Mouse (Mus musculus) inflammation-experienced regulatory T-cells, adult 6 months (primary cell): Measurements from ENCODE around the gene Tmem38b. TPM values are rescaled to one million over a fixed set of nuclear protein-coding genes. Genes with fewer than 3 reads are reported as not detected.

Source experiments
- ATAC-seq: one replicate; pipeline ENCODE4 v1.8.0; 2017
- polyA plus RNA-seq, 3 experiments: library from polyadenylated mRNA; unstranded; fragments of 100-300 nt; shearing (Covaris generic); gene quantifications; one replicate each; pipeline ENCODE4 v1.2.1; 2017

Tmem38b gene
- polyA plus RNA-seq, 3 experiments from 2014 or later, result 18.1 to 30.6 (median 20.1) TPM

- no peak for ATAC-seq
These were observed 4.2 kb downstream of the Tmem38b start for GRCm38 (mm10) chr4:53830016-53830415.

- no peak for ATAC-seq
These were observed 4.7 kb downstream of the Tmem38b start for GRCm38 (mm10) chr4:53830579-53830978.

DNA sequence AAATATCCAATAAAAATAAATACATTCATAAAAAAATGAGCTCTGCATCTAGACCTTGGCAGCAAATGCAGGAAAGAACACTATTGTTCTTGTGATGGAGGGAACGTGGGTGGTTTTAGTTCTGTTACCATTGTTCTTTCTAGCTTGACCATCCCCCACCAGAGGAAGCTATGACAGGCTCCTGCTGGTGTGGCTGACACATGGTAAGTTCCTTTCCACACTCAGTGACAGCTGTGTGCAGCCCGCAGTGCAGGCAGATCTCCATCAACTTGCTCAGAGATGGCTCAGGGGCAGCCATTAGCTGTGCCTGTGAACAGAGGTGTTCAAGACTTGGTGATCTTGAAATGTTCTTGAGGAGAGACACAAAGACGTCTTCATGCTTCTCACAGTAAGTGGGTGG lies 6.5 kb downstream of the Tmem38b start:
- peak; percentile 80 for ATAC-seq

DNA sequence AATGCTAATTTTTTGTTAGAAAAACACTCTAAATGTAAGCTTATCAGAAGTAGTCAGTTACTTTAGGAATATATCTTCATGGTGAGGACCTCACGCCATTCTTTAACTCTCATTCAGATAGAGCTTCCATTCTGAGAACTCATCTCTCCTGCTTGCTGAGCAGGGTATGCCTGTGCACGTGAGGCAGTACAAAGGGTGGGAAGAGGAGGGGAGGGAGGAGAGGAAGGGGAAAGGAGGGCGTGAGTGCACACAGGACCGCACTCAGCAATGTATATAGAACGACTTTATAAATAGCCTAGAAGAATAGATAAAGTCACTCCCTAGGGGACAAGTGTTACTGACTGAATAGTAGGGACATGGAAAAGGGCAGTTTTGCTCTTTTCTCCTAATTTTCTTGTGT lies 11.1 kb downstream of the Tmem38b start:
- ATAC-seq, result no peak

- ATAC-seq, result no peak
These were observed 14.5 kb downstream of the Tmem38b start for GRCm38 (mm10) chr4:53840158-53840870.

GRCm38 (mm10) chr4:53843553-53843952 lies 17.7 kb downstream of the Tmem38b start:
- ATAC-seq, result no peak

DNA sequence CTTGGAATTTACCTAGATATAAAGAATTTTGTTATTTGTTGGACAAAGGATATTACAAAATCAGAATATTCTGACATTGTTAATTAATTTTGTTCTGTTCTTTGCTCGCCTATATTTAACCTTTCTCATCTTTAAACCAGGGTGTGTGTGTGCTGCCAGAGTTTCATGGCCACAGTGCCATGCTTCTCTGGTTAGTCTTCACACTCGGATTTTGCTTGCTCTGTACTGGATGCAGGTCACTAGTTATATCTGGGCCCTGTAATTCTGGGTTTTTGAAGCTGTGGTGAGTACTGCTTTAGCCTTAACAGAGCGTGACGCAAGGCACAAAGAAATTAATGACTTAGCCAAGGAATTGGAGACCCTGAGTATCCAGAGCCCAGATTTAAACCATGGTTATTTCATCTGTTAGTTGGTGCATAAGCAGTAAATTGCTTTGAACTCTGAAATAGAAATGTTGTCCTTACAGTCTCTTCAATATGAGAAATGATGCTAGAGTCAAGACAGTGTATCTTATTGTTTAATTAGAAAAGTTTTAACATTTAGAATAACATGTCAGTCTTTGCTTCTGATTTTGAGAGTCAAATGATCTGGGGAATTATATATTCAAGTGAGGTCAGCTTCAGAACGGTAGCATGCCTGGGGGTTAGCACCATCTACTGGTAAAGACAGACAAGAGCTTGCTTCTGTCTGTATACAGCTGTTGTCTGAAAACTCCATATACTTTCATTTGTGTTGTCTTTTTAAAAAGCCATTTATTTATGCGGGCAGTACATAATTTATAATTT lies 19.2 kb downstream of the Tmem38b start:
- peak; percentile 94 for ATAC-seq

DNA sequence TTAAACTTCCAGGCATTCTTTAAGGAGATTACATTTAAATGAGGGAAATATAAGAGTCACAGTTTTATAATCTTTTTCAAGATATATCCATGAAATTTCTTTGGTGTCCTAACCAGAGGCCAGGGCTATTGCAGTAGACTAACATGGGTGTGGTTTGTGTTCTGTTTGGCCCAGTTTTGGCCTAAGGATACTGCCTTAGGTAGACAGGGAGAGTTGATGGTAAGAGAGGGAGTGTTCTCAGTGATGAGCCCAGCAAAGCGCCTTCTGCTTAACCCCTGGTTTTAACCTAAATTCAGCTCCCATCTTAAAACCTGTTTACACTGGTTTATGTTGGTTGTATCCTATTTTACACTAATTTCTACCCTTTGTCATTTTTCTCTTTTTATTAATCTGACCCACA lies 19.8 kb downstream of the Tmem38b start:
- ATAC-seq, result no peak

DNA sequence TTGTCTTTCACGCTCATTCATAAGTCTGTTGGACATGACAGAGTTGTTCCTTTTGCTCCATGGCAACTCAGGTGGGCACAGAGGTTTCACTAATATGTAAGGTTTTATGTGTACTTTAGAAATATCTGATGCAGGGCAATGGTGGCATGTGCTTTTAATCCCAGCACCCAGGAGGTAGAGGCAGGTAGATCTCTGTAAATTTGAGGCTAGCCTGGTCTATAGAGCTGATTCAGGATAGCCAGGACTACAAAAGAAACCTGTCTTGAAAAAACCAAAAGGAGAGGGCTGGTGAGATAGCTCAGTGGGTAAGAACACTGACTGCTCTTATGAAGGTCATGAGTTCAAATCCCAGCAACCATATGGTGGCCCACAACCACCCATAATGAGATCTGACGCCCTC lies 20.5 kb downstream of the Tmem38b start:
- no peak for ATAC-seq

GRCm38 (mm10) chr4:53847541-53847940 lies 21.7 kb downstream of the Tmem38b start:
- ATAC-seq, result no peak

GRCm38 (mm10) chr4:53848308-53848707 lies 22.5 kb downstream of the Tmem38b start:
- ATAC-seq, result no peak

DNA sequence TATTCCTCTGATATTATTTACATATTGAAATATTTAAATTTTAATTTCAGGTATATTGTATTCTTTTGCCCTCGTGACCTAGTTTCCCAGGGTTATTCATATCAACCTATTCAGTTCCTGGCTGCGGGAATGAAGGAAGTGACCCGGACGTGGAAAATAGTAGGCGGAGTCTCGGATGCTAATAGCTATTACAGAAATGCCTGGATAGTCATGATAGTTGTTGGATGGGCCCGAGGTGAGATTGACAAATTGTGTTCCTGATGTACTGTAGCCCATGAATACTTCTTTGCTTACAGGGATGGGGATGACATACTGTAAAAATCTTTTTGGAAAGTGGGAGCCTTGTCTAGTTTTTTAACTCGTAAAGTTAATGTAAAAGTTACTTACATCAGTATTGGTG lies 23.0 kb downstream of the Tmem38b start:
- ATAC-seq, result no peak

- ATAC-seq, result no peak
These were observed 24.0 kb downstream of the Tmem38b start for GRCm38 (mm10) chr4:53849804-53850203.

DNA sequence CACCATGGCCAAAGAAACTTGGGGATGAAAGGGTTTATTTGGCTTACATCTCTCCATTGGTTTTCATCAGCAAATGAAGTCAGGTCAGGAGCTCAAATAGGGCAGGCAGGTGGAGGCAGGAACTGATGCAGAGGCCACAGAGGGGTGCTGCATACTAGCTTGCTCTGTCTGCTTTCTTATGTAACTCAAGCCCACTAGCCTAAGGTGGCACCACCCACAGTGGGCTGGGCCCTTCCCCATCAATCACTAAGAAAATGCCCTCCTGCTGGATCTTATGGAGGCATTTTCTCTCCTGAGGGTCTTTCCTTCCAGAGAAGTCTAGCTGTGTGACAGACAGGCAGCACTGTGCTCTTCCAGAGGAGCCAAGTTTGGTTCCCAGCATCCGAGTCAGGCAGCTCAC lies 27.5 kb downstream of the Tmem38b start:
- no peak for ATAC-seq

DNA sequence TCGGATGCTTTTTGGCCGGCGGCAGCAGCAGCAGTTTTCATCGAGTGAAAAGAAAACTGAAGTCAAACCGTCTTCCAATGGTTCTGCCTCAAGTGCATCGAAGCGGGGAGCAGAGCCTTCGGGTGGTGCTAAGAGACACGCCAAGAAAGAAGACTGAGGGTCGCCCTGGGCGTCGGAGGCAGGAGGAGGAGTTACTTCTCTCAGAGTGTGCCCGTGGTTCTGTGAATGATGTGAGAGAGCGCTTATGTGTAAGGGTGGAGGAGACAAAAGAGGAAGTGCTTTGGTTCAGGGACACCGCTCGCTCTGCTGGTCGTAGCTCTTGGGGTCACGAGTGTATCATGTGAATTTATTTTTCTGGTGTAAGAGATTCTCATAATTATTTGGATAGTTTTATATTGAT lies 34.1 kb downstream of the Tmem38b start:
- no peak for ATAC-seq

DNA sequence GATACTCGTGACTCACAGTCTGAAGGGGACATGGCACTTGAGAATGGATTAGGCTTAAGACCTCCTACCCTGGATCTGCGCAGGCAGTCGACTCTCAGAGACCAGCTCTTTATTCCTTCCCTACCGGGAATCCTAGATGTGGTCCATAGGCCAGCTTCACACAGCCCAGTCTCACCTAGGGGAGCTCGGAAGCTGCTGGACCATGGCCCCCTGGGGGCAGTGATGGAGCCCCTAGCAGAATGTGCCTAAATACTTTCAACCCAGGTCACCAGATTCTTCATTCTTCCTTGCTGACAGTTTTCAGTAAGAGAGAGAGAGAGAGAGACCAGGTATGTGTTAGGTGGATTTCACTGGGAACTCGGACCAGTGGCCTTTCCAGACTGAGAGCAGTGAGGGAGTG lies 36.3 kb downstream of the Tmem38b start:
- ATAC-seq, result no peak

DNA sequence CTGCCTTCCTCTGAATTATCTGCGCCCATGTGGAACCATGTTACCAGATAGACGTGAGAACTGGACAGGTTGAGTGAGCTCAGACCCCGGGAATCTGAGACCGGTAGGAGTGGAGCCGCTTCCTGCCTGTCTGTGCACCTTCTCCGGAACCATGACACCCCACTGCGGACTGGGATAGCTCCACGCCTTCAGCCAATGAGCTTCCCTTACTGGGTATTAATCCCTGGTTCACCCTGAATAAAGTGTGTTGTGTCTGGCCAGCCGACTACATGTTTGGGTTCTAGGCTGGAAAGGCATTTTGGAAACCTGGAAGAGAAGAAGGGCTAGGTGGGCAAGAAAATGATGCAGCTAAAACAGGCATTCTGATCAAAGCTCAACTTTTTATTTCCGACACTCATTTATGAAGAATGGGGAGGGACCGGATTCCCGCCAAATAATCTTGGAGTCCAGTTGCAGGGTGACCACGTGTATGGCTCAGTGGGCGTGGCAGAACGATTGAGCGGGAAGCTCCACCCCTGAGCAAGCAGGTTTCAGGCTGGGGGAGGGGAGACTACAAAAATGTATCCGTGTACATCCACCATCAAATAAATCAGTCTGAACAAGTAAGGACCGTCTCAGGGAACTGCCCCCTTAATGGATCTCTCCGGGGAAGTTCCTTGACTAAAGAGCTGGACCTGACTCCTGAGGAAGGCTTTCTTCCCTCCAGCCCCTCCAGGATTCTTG lies 38.4 kb downstream of the Tmem38b start:
- ATAC-seq, result no peak

GRCm38 (mm10) chr4:53866459-53866858 lies 40.6 kb downstream of the Tmem38b start:
- no peak for ATAC-seq

GRCm38 (mm10) chr4:53878542-53879417 lies 52.9 kb downstream of the Tmem38b start:
- no peak for ATAC-seq

- no peak for ATAC-seq
These were observed 57.3 kb downstream of the Tmem38b start for GRCm38 (mm10) chr4:53882921-53883682.

DNA sequence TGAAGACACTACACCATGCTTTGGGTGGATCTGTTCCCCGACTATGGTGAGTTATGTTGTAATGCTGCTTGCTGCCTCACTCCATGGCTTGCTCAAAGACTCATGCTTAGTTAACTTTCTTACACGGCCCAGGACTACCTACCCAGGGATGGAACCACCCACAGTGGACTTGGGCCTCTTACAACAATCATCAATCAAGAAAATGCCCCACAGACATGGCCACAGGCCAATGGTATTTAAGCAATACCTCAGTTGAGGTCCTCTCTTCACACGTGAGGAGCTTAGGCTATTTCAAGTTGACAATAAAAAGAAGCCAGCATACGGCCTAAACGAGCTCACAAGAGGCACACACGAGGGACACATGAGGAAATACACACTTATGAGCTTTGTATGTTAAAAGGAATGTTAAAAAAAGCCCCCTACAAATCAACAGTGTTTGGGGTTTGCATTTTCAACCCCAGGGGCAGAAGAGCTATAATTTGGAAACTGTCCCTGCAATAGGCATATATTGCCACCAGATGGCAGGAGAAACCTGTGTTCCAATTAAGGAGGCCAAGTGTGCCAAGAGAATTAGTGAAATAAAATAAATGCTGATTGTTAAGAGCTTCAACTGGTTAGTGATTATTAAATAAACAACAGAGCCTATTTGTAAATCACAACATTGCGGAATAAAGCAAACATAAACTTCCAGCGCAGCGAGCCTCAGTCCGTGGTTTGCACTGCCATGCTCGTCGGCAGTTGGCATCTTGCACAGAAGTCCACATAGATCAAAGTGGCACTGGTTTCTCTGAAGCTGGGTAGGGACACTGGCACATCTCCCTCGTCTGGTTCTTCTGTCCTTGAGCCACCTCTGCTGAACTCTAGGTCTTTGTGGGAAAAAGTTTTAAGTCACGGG lies 58.8 kb downstream of the Tmem38b start:
- peak; percentile 77 for ATAC-seq
